Mouse (Mus musculus) brain, embryonic 14.5 days (tissue): ENCODE results near the gene Zfp791.

Experiments used
- CTCF ChIP-seq: fragments of 200-500 bp; IDR thresholded peaks from 2 replicates; pipeline ENCODE4 v1.5.1; 2012; ENCODE audit warnings: inconsistent platforms, mild to moderate bottlenecking, moderate library complexity, borderline replicate concordance; ENCODE audit not compliant: insufficient read depth, insufficient read length; ENCODE audit errors: extremely low read depth
- POLR2A ChIP-seq: fragments of 200-500 bp; IDR thresholded peaks from 2 replicates; pipeline ENCODE4 v1.6.1; 2012; ENCODE audit warnings: mild to moderate bottlenecking, inconsistent platforms, borderline replicate concordance; ENCODE audit not compliant: poor library complexity, insufficient read depth, insufficient read length, severe bottlenecking; ENCODE audit errors: extremely low read depth

GRCm38 (mm10) chr8:85096196-85096595 is 26.7 kb downstream of the Zfp791 start:
- TF ChIP-seq CTCF (no peak), POLR2A (no peak)
